Mouse (Mus musculus) left cerebral cortex, adult 11 months (tissue): ENCODE measurements around the gene Gfpt2.

Experiments used
- DNase-seq: peaks from one replicate; pipeline ENCODE4 v3.0.0; 2022; ENCODE audit warnings: low spot score

Gene Gfpt2

DNA sequence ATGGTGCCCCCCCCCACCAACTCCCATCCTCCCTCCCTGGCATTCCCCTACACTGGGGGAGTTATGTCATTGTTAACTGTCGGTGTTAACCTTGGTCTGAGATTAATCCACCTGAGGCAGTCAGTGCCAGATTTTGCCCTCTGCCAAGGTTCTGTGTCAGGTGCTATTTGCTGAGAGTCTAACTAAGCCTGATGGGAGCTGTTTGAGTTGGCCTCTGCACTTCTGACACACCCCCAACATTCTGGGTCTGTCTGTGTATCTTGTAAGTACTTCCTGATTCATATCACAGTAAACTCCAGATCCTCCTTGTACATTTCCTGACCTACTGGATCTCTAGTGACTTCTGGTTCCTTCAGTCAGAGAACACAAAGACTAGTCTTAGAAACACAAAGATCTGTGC is 46.7 kb downstream of the Gfpt2 start:
- no peak for DNase-seq

DNA sequence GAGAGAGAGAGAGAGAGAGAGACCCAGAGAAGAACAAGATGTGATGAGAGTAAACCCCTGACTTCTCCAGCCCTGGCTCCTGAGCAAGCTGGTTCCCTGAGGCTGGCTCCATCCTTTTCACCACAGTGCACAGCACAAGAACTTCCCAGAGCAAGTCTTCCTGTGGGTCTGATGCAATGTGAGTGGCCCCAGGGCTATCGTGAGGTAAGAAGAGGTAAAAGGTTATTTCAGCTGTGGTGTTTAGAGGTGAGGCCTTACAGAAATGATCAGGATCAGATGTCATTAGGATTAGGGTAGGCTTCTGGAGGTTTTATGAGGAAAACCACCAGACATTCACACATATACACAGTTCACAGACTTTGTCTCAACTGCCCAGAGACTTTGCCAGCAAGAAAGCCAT is 47.9 kb downstream of the Gfpt2 start:
- no peak for DNase-seq

- no peak for DNase-seq
These were observed 48.7 kb downstream of the Gfpt2 start for GRCm38 (mm10) chr11:49842718-49843117.

GRCm38 (mm10) chr11:49844311-49844710 is 50.3 kb downstream of the Gfpt2 start:
- DNase-seq = no peak

GRCm38 (mm10) chr11:49844969-49845368 is 51.0 kb downstream of the Gfpt2 start:
- DNase-seq = peak; percentile 53

- no peak for DNase-seq
These were observed 52.0 kb downstream of the Gfpt2 start for GRCm38 (mm10) chr11:49845958-49846357.

- peak; percentile 98 for DNase-seq
These were observed 52.6 kb downstream of the Gfpt2 start, which contains the start of gene Mapk9 for GRCm38 (mm10) chr11:49846401-49847070. Gene Mapk9 (plus strand): TSS chr11:49846751.

- no peak for DNase-seq
These were observed 53.3 kb downstream of the Gfpt2 start for GRCm38 (mm10) chr11:49847071-49847810.

DNA sequence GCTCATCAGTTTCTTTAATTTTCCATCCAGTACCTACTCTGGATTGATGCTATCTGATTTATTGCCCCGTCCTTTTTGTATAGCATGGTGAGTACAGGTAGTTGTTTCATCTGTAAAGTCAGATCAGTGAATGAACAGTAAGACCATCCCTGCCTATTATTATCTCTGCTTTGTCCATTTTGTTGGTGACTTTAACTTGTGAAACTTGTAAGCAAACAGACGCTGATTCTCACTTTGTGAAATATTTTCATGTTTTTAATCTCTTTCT is 53.8 kb downstream of the Gfpt2 start:
- no peak for DNase-seq

DNA sequence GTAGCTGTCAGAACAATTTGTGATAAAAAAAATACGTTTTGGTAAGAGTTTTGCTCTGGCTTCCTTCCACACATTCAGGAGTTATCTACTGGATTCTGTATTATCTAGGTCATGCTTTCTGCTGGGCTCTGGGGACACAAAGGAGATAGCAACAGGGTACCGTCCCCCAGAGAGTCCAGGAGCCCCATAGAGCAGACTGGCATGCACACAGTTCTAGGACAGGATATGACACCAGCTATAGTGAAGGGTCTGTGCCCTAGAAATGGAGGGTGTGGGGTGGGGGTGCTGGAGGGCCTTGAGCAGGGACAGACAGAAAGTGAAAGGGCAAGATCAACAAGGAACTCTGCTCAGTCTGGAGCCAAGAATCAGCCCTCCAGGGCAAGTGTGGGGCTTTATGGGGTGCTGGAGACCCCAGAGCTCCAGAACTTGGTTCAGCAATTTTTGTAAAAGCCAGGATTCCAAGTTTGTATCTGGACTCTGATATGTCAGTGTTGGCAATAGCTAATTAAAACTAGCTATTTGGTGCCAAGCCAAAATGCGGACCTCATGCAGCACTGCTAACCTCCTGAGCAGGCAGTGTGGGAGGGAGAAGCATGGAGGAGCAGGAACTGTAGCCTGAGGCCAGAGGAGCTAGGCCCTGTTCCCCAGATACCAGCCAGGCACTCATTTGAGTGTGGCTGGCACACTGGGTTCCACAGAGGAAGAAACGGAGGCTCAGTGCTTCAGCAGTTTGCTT is 54.3 kb downstream of the Gfpt2 start:
- no peak for DNase-seq

GRCm38 (mm10) chr11:49850331-49850730 is 56.4 kb downstream of the Gfpt2 start:
- no peak for DNase-seq

DNA sequence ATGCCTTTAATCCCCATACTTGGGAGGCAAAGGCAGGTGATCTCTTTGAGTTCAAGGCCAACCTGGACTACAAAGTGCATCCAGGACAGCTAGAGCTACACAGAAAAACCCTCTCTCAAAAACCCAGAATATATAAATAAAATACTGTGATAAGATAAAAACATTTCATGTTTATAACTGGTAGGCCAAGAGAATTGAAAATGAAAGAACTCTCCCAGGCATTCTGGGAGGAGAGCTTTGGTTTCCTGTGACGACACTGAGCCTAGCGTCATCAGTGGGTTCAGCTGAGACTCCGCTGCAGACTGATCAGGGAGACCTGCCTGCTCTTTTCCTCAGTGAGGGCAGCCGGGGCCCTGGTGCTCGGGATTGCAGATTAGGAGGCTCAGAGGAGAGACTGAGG is 61.2 kb downstream of the Gfpt2 start:
- no peak for DNase-seq

DNA sequence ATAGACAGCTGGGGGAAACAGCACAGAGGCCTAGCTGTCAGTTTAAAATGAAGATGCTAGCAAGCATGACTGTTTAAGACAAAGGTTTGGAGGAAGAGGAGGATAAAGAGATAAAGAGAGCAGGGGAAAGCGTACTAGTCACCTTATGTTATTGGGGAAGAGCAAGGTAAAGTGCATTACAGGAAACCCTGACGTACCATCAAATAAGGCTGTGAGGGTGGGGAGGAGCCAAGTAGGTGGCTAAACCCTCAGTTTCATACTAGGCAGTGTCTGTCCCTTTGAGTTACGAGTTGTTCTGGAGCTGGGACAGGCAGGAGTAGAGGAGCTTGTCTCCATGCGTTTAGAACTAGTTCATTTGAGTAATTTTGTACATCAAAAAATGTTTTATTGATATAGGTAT is 67.2 kb downstream of the Gfpt2 start:
- DNase-seq = no peak

DNA sequence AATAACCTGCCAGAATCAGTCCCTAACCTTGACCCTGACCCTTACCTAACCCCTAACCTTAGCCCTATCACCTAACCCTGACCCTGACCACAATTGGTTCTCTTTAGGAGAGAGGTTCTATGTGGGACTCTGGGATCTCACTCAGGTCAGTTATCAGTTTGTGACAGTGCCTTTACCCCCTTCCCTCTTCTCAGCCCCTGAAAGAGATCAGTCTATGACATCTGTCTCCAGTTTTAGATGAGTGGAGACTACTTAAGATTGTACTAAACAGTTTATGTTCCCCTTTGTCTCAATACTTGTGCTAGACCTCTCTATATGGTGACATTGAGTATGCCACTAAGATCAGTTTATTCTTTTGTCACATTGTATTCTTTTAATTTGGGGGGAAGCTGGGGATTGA is 69.9 kb downstream of the Gfpt2 start:
- DNase-seq = no peak

GRCm38 (mm10) chr11:49867320-49867719 is 73.3 kb downstream of the Gfpt2 start:
- DNase-seq = no peak

DNA sequence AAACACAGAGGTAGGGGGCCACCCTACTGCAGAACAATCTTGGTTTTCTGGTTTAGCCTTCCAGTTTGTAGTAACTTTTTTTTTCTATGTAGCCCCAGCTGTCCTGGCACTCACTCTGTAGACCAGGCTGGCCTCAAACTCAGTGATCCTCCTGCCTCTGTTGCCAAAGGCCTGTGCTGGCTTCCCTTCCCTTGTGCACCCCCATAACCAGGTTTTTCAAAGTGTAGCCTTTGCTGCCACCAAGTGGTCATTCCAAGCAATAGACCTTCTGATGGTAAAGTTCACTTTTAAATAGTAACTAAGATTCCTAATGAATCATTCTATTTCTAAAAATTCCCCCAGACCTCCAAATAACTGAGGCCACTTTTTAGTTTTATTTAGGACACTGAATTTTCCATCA is 75.8 kb downstream of the Gfpt2 start:
- DNase-seq = no peak

- no peak for DNase-seq
These were observed 77.9 kb downstream of the Gfpt2 start for GRCm38 (mm10) chr11:49871914-49872313.

DNA sequence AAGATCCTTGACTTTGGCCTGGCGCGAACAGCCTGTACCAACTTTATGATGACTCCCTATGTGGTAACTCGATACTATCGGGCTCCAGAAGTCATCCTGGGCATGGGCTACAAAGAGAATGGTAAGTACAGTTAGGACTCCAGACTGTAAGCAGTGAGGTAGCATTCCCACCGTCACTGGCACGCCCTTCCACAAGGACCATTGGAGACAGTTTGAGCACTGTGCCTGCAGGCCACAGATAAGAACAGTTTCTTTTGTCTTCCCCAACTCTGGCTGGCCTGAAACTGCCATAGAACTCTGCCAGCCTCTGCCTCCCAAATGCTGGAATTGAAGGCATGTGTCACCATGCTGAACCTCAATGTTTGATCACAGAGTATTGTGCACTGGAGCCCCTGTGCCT is 78.8 kb downstream of the Gfpt2 start:
- DNase-seq = no peak

DNA sequence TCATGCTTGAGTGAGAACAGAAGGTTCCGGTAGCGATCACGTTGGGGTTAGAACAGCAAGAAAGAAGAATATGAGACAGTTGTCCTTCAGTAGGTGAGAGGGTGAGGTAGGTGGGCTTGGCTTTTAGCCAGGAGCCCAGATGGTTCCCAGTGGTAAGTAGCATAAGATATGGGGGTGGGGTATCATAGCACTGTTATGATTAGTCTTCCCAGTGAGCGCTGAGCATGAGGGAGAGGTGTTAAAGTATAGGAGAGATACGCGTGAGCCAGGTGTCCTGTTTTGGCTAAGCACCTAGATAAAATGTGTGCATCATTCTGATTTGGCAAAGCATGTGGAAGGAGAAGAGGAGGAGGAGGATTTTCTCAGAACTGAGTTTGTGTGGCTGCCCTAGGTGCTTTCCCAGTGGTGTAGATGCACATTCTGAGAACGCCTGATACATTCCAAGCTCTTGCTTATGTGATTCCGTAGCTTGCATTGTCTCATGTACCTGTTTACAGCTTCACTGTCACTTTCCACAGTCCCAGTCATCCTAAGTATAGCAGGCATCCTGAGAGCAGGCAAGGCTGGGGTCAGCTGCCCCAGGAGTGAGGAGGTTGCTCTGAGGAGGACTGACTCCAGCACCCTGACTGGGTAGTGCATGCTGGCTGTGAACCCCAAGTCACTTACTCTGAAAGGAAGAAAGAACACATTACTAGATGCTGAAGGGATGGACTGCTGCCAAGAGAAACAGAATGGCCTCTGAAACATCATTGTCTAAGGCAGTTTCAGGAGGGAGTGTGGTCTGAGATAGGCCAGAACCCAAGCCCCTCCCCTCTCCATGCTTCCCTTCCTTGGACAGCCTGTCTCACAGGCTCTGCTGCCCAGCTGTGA is 83.2 kb downstream of the Gfpt2 start:
- DNase-seq = peak; percentile 14

DNA sequence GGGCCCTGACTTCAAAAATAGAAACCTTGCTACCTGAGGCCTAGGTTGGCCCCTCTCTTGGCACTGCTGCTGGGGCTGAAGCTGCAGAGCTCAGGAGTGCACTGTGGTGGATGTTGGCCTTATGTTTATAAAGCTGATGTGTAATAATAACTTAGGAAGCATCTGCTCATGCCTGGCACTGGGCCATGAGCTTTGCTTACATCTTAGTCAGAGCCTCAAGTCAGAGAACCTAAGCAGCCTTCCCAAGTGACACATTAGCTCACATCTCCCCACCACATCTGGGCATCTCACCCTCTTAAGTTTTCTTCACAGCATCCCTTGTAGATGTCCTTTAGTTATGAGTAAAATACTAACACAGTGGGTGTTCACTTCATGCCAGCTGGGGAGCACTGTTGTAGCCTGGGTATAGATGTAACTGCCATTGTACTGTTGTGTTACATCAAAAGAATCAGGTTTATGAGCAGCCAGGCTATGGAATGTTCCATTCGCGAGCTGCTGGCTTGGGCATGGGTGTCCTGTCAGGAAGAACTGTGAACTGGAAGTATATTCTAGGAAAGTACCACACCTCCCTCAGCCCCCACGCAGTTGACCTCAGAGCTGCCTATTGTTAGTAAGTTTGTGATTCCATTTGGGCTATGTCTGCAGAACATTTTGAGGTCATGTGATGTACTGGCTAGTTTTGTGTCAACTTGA is 86.1 kb downstream of the Gfpt2 start:
- no peak for DNase-seq

GRCm38 (mm10) chr11:49883394-49883793 is 89.4 kb downstream of the Gfpt2 start:
- no peak for DNase-seq
